Mouse (Mus musculus): ENCODE measurements around the gene Itgb4. TPM values are rescaled to one million over a fixed set of nuclear protein-coding genes. Genes with fewer than 3 reads are reported as not detected.

Itgb4 gene
- polyA plus RNA-seq, 1 experiment from 2014 or later = 0.77 TPM

- ATAC-seq (replicated peaks; ENCODE audit: low FRiP score) (no peak), DNase-seq (ENCODE audit: low spot score) (no peak)
- no peak overlapping the region for H3K4me2 ChIP-seq
- H3K36me3 ChIP-seq (ENCODE audit: control insufficient read depth, insufficient read depth, low read length) = peaks cover 23% of the 10 kb centered on the region; the same call in 1 of the 2 replicates
- H3K4me1 ChIP-seq (replicated peaks; ENCODE audit: control insufficient read depth, insufficient read depth, low read length) = peaks cover 37% of the 10 kb centered on the region
- no peak overlapping the region for H3K9ac ChIP-seq (ENCODE audit: low read depth, low read length)
- H3K27me3 ChIP-seq (replicated peaks; ENCODE audit: control insufficient read depth, insufficient read depth, low read length) = no peaks in the 10 kb centered on the region
- H3K4me3 ChIP-seq (ENCODE audit: low read depth, low read length) = no peak overlapping the region
- no peaks in the 10 kb centered on the region for H3K9me3 ChIP-seq (ENCODE audit: control insufficient read depth, low read length)
- H3K27ac ChIP-seq (ENCODE audit: low read depth, low read length) = no peak overlapping the region
- WGBS = 87% methylated on average over 13 of the region's 13 CpGs
Measured at GRCm38 (mm10) chr11:116008832-116009375, 34.4 kb downstream of the Itgb4 start.

GRCm38 (mm10) chr11:116009661-116010060, 35.2 kb downstream of the Itgb4 start:
- no peaks in the 10 kb centered on the region for H3K27me3 ChIP-seq (replicated peaks; ENCODE audit: control insufficient read depth, insufficient read depth, low read length)
- no peak overlapping the region for H3K4me3 ChIP-seq (ENCODE audit: low read depth, low read length)
- H3K9me3 ChIP-seq (ENCODE audit: control insufficient read depth, low read length) = no peaks in the 10 kb centered on the region
- H3K36me3 ChIP-seq (ENCODE audit: control insufficient read depth, insufficient read depth, low read length) = peaks cover 23% of the 10 kb centered on the region; the same call in 1 of the 2 replicates
- no peak overlapping the region for H3K4me2 ChIP-seq
- no peak overlapping the region for H3K9ac ChIP-seq (ENCODE audit: low read depth, low read length)
- ATAC-seq (replicated peaks; ENCODE audit: low FRiP score) (no peak), DNase-seq (ENCODE audit: low spot score) (no peak)
- WGBS = 91% methylated on average over 11 of the region's 11 CpGs
- H3K4me1 ChIP-seq (replicated peaks; ENCODE audit: control insufficient read depth, insufficient read depth, low read length) = peaks cover 33% of the 10 kb centered on the region
- H3K27ac ChIP-seq (ENCODE audit: low read depth, low read length) = no peak overlapping the region

- Histone ChIP-seq H3K4me1 (replicated peaks; ENCODE audit: control insufficient read depth, insufficient read depth, low read length) (peaks cover 35% of the 10 kb centered on the region), H3K9me3 (ENCODE audit: control insufficient read depth, low read length) (no peaks in the 10 kb centered on the region), H3K36me3 (ENCODE audit: control insufficient read depth, insufficient read depth, low read length) (peaks cover 23% of the 10 kb centered on the region; the same call in 1 of the 2 replicates), H3K4me2 (no peak overlapping the region), H3K9ac (ENCODE audit: low read depth, low read length) (no peak overlapping the region), H3K27ac (ENCODE audit: low read depth, low read length) (no peak overlapping the region), H3K4me3 (ENCODE audit: low read depth, low read length) (no peak overlapping the region), H3K27me3 (replicated peaks; ENCODE audit: control insufficient read depth, insufficient read depth, low read length) (no peaks in the 10 kb centered on the region)
- 87% methylated on average over 8 of the region's 8 CpGs for WGBS
- ATAC-seq (replicated peaks; ENCODE audit: low FRiP score) (no peak), DNase-seq (ENCODE audit: low spot score) (no peak)
Measured at GRCm38 (mm10) chr11:116010146-116010545, 35.6 kb downstream of the Itgb4 start.

GRCm38 (mm10) chr11:116010948-116011347, 36.4 kb downstream of the Itgb4 start:
- Histone ChIP-seq H3K27me3 (replicated peaks; ENCODE audit: control insufficient read depth, insufficient read depth, low read length) (no peaks in the 10 kb centered on the region), H3K4me2 (peak overlapping the region; percentile 92), H3K4me3 (ENCODE audit: low read depth, low read length) (no peak overlapping the region), H3K9ac (ENCODE audit: low read depth, low read length) (peak overlapping the region; percentile 98), H3K9me3 (ENCODE audit: control insufficient read depth, low read length) (no peaks in the 10 kb centered on the region), H3K4me1 (replicated peaks; ENCODE audit: control insufficient read depth, insufficient read depth, low read length) (peaks cover 28% of the 10 kb centered on the region), H3K27ac (ENCODE audit: low read depth, low read length) (peak overlapping the region; percentile 97; the same call in 1 of the 2 replicates), H3K36me3 (ENCODE audit: control insufficient read depth, insufficient read depth, low read length) (peaks cover 23% of the 10 kb centered on the region; the same call in 1 of the 2 replicates)
- ATAC-seq (replicated peaks; ENCODE audit: low FRiP score) = no peak
- DNase-seq (ENCODE audit: low spot score) = no peak
- WGBS = 78% methylated on average over 5 of the region's 5 CpGs

- 16% methylated on average over 13 of the region's 14 CpGs for WGBS
- DNase-seq (ENCODE audit: low spot score) = peak; percentile 67
Measured at GRCm38 (mm10) chr11:116011529-116012261, 37.2 kb downstream of the Itgb4 start.

GRCm38 (mm10) chr11:116012262-116012947, 37.9 kb downstream of the Itgb4 start, which contains the start of gene Galk1:
Gene Galk1 (minus strand): TSS chr11:116012719.
- WGBS = under 1% methylated on average over 55 of the region's 55 CpGs
- Histone ChIP-seq H3K9me3 (ENCODE audit: control insufficient read depth, low read length) (no peaks in the 10 kb centered on the region), H3K27ac (ENCODE audit: low read depth, low read length) (peak within 1 kb of the TSS; percentile 97), H3K36me3 (ENCODE audit: control insufficient read depth, insufficient read depth, low read length) (peaks cover 23% of the 10 kb centered on the region; the same call in 1 of the 2 replicates), H3K9ac (ENCODE audit: low read depth, low read length) (peak within 1 kb of the TSS; percentile 98), H3K27me3 (replicated peaks; ENCODE audit: control insufficient read depth, insufficient read depth, low read length) (no peaks in the 10 kb centered on the region), H3K4me2 (peak within 1 kb of the TSS; percentile 92), H3K4me3 (ENCODE audit: low read depth, low read length) (peak within 1 kb of the TSS; percentile 85), H3K4me1 (replicated peaks; ENCODE audit: control insufficient read depth, insufficient read depth, low read length) (peaks cover 26% of the 10 kb centered on the region)
- DNase-seq (ENCODE audit: low spot score) = peak; percentile 90
- peak; percentile 86 for ATAC-seq (replicated peaks; ENCODE audit: low FRiP score)

More at GRCm38 (mm10) chr11:116011529-116012261, 37.2 kb downstream of the Itgb4 start:
- H3K4me2 ChIP-seq = peak overlapping the region; percentile 92
- H3K9me3 ChIP-seq (ENCODE audit: control insufficient read depth, low read length) = no peaks in the 10 kb centered on the region
- H3K4me1 ChIP-seq (replicated peaks; ENCODE audit: control insufficient read depth, insufficient read depth, low read length) = peaks cover 26% of the 10 kb centered on the region
- peak overlapping the region; percentile 97 for H3K27ac ChIP-seq (ENCODE audit: low read depth, low read length)
- H3K9ac ChIP-seq (ENCODE audit: low read depth, low read length) = peak overlapping the region; percentile 98
- peaks cover 23% of the 10 kb centered on the region; the same call in 1 of the 2 replicates for H3K36me3 ChIP-seq (ENCODE audit: control insufficient read depth, insufficient read depth, low read length)
- H3K4me3 ChIP-seq (ENCODE audit: low read depth, low read length) = peak overlapping the region; percentile 85
- no peaks in the 10 kb centered on the region for H3K27me3 ChIP-seq (replicated peaks; ENCODE audit: control insufficient read depth, insufficient read depth, low read length)
- ATAC-seq (replicated peaks; ENCODE audit: low FRiP score) = 0 out of 2 replicates have a peak, but pooled peaks have one; percentile 12

GRCm38 (mm10) chr11:116014821-116015220, 40.3 kb downstream of the Itgb4 start:
- 53% methylated on average over 8 of the region's 8 CpGs for WGBS
- Histone ChIP-seq H3K27ac (ENCODE audit: low read depth, low read length) (no peak overlapping the region), H3K4me1 (replicated peaks; ENCODE audit: control insufficient read depth, insufficient read depth, low read length) (peaks cover 26% of the 10 kb centered on the region), H3K4me3 (ENCODE audit: low read depth, low read length) (no peak overlapping the region), H3K4me2 (no peak overlapping the region), H3K36me3 (ENCODE audit: control insufficient read depth, insufficient read depth, low read length) (peaks cover 9% of the 10 kb centered on the region; the same call in 1 of the 2 replicates), H3K27me3 (replicated peaks; ENCODE audit: control insufficient read depth, insufficient read depth, low read length) (no peaks in the 10 kb centered on the region), H3K9me3 (ENCODE audit: control insufficient read depth, low read length) (no peaks in the 10 kb centered on the region), H3K9ac (ENCODE audit: low read depth, low read length) (no peak overlapping the region)
- peak; percentile 31 for DNase-seq (ENCODE audit: low spot score)
- no peak; the same call in 1 of the 2 replicates for ATAC-seq (replicated peaks; ENCODE audit: low FRiP score)

GRCm38 (mm10) chr11:116018106-116018505, 43.6 kb downstream of the Itgb4 start:
- Histone ChIP-seq H3K27ac (ENCODE audit: low read depth, low read length) (no peak overlapping the region), H3K9ac (ENCODE audit: low read depth, low read length) (no peak overlapping the region), H3K27me3 (replicated peaks; ENCODE audit: control insufficient read depth, insufficient read depth, low read length) (no peaks in the 10 kb centered on the region), H3K9me3 (ENCODE audit: control insufficient read depth, low read length) (no peaks in the 10 kb centered on the region), H3K36me3 (ENCODE audit: control insufficient read depth, insufficient read depth, low read length) (peaks cover 4% of the 10 kb centered on the region; the same call in 1 of the 2 replicates), H3K4me1 (replicated peaks; ENCODE audit: control insufficient read depth, insufficient read depth, low read length) (peaks cover 15% of the 10 kb centered on the region), H3K4me2 (no peak overlapping the region), H3K4me3 (ENCODE audit: low read depth, low read length) (no peak overlapping the region)
- 33% methylated on average over 6 of the region's 6 CpGs for WGBS
- peak; percentile 52 for ATAC-seq (replicated peaks; ENCODE audit: low FRiP score)
- no peak for DNase-seq (ENCODE audit: low spot score)
